Mouse (Mus musculus): ENCODE data around the gene Prcp.

DNA sequence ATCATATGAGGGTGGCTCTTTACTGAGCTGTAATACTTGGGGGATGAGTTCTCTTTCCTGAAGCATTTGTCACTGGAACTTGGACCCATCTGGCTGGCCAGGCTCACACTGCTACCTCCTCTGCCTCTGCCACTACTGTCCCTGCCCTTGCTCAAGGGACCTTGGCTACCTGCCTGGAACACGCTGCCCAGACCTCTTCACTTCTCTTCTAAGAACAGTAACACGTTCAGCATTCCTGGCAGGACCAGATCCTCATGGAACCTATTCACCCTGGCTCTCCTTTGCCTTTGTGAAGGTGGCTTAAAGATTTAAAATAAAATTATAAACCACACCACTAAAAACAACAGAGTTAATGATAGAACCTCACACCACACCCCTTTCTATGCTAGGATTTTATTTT, 107.6 kb downstream of the Prcp start:
- TF ChIP-seq GATA1 (IDR thresholded peaks at IDR 0.05; ENCODE audit: borderline replicate concordance, low read length) (no peak), CTCF (IDR thresholded peaks at IDR 0.05; ENCODE audit: low read depth, low read length) (no peak)

All from G1E (cell line).